Mouse (Mus musculus) lung, embryonic 14.5 days (tissue): ENCODE results near the gene Pdzrn3. TPM values are rescaled to one million over a fixed set of nuclear protein-coding genes. Genes with fewer than 3 reads are reported as not detected.

Source experiments
- ATAC-seq: fragments of 200-750 bp; cut with Nextera tagmentation; 2 replicates; pipeline ENCODE4 v1.8.0; 2017; ENCODE audit warnings: mild to moderate bottlenecking, moderate TSS enrichment, moderate library complexity; ENCODE audit not compliant: insufficient read depth
- DNase-seq: peaks from one replicate; pipeline ENCODE4 v3.0.0-alpha.2; 2015
- H3K27ac ChIP-seq: fragments of 300-500 bp; sonication (generic); 2 replicates; pipeline ENCODE4 v1.5.1; 2014; ENCODE audit warnings: low read depth, mild to moderate bottlenecking, moderate library complexity
- H3K27me3 ChIP-seq: fragments of 300-500 bp; sonication (generic); 2 replicates; pipeline ENCODE4 v1.6.1; 2014; ENCODE audit warnings: low read length, control low read depth; ENCODE audit not compliant: insufficient read depth
- H3K36me3 ChIP-seq: fragments of 300-500 bp; sonication (generic); 2 replicates; pipeline ENCODE4 v1.6.1; 2014; ENCODE audit warnings: control low read depth; ENCODE audit not compliant: insufficient read depth
- H3K4me1 ChIP-seq: fragments of 300-500 bp; sonication (generic); 2 replicates; pipeline ENCODE4 v1.6.1; 2014; ENCODE audit warnings: antibody characterized with exemption, control low read depth; ENCODE audit not compliant: insufficient read depth
- H3K4me2 ChIP-seq: fragments of 300-500 bp; sonication (generic); 2 replicates; pipeline ENCODE4 v1.6.1; 2014; ENCODE audit warnings: mild to moderate bottlenecking
- H3K4me3 ChIP-seq: fragments of 300-500 bp; sonication (generic); 2 replicates; pipeline ENCODE4 v1.5.1; 2014; ENCODE audit warnings: low read depth, low read length
- H3K9ac ChIP-seq: fragments of 300-500 bp; sonication (generic); 2 replicates; pipeline ENCODE4 v1.6.1; 2014
- H3K9me3 ChIP-seq: fragments of 300-500 bp; sonication (generic); 2 replicates; pipeline ENCODE4 v1.6.1; 2016; ENCODE audit warnings: low read depth, low read length, control low read depth
- CTCF ChIP-seq: IDR thresholded peaks from 2 replicates; pipeline ENCODE4 v1.5.1; 2016; ENCODE audit warnings: antibody characterized with exemption, low read depth
- WGBS: fragments of 180-500 bp; shearing (Covaris S2); extraction: QIAGEN DNeasy Blood & Tissue Kit; methylation state at CpG from one replicate; pipeline ENCODE4 v1.1.7; 2014; 5-methylcytosine and 5-hydroxymethylcytosine counted together
- polyA plus RNA-seq: library from polyadenylated mRNA; unstranded; fragments of >200 nt; fragmentation: Nextera tagmentation; extraction: Ambion mirVana; gene quantifications from 2 replicates; pipeline ENCODE4 v1.2.1, GENCODE M21; 2014

The Pdzrn3 gene
- polyA plus RNA-seq, 1 experiment from 2014 or later = 14.2 TPM

DNA sequence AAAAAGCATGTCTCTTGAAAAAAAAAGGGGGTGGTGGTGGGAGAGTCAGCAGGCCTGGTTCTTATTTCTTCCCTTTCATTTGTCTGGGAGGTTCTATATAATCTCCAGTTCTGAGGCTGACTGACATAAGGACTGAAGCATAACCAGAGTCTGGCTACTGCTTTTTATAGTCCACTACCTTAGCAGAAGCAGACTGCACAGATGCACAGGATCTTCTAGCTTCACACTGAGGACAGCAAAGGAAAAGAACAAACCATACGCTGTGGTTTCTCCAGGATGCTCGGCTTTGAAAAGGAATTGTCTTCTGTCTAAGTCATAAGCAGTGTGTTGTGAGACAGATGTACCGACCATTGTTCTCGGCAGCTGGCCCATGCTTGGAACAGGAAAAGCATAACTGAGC, 19.0 kb upstream of the Pdzrn3 start:
- DNase-seq (no peak), ATAC-seq (no peak)
- no peak overlapping the region for H3K27ac ChIP-seq
- WGBS = 72% methylated on average over 4 of the region's 4 CpGs
- H3K4me2 ChIP-seq = no peak overlapping the region
- H3K9me3 ChIP-seq = no peaks in the 10 kb centered on the region
- TF ChIP-seq CTCF = no peak
- no peak overlapping the region for H3K9ac ChIP-seq
- no peak overlapping the region for H3K4me3 ChIP-seq
- no peaks in the 10 kb centered on the region for H3K36me3 ChIP-seq
- no peaks in the 10 kb centered on the region for H3K27me3 ChIP-seq
- H3K4me1 ChIP-seq = 0 out of 2 replicates have a peak, but pooled peaks cover 3% of the 10 kb centered on the region

- H3K9ac ChIP-seq = no peak overlapping the region
- no peak overlapping the region for H3K27ac ChIP-seq
- no peaks in the 10 kb centered on the region for H3K27me3 ChIP-seq
- no peak for ATAC-seq
- H3K4me1 ChIP-seq = no peaks in the 10 kb centered on the region
- H3K4me2 ChIP-seq = no peak overlapping the region
- H3K9me3 ChIP-seq = no peaks in the 10 kb centered on the region
- no peak for TF ChIP-seq CTCF
- no peak overlapping the region for H3K4me3 ChIP-seq
- no peak for DNase-seq
- WGBS = 84% methylated on average over 6 of the region's 6 CpGs
- H3K36me3 ChIP-seq = no peaks in the 10 kb centered on the region
Measured at GRCm38 (mm10) chr6:101395908-101396307, 18.2 kb upstream of the Pdzrn3 start.

GRCm38 (mm10) chr6:101392801-101393117, 15.1 kb upstream of the Pdzrn3 start:
- H3K36me3 ChIP-seq = no peaks in the 10 kb centered on the region
- H3K4me2 ChIP-seq = no peak overlapping the region
- no peak overlapping the region for H3K27ac ChIP-seq
- no peak overlapping the region for H3K9ac ChIP-seq
- H3K27me3 ChIP-seq = no peaks in the 10 kb centered on the region
- no peak for ATAC-seq
- WGBS = 81% methylated on average over 2 of the region's 2 CpGs
- H3K4me3 ChIP-seq = no peak overlapping the region
- H3K9me3 ChIP-seq = no peaks in the 10 kb centered on the region
- DNase-seq = no peak
- no peak for TF ChIP-seq CTCF
- no peaks in the 10 kb centered on the region for H3K4me1 ChIP-seq

DNA sequence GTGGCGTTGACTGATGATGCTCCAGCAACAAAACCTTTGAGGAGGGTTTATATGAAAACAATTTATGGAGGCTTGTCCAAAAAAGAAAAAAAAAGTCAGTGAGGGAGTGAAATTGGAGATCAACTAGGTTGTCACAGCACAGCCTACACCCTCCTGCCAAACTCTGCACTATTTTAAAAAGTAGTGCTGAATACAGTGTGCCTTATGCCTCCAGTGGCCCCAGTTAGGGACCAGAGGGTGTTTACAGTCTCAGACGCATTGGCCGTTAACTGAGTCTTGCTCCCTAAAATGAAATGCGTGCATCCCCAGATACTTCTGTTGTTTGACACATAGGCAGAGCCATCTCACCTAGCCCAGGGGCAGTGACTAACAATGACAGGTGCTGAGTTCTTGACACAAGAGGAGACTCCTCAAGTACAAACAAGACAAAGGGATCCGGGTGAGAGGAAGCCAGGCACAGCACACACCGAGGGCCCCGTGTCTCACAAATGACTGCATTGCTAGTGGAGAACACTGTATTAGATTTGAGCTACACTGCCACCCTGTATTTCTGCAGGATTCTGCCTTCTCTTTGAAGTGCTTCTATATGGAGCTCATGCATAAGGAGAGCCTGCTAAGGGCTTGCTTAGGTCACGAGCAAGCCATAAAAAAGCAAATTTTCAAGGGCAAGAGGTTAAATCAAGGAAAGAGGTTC, 14.6 kb upstream of the Pdzrn3 start:
- Histone ChIP-seq H3K9ac (no peak overlapping the region), H3K4me3 (no peak overlapping the region), H3K4me2 (no peak overlapping the region), H3K9me3 (no peaks in the 10 kb centered on the region), H3K36me3 (no peaks in the 10 kb centered on the region), H3K27me3 (no peaks in the 10 kb centered on the region), H3K27ac (no peak overlapping the region), H3K4me1 (no peaks in the 10 kb centered on the region)
- DNase-seq (no peak), ATAC-seq (no peak)
- 65% methylated on average over 8 of the region's 8 CpGs for WGBS
- no peak for TF ChIP-seq CTCF

DNA sequence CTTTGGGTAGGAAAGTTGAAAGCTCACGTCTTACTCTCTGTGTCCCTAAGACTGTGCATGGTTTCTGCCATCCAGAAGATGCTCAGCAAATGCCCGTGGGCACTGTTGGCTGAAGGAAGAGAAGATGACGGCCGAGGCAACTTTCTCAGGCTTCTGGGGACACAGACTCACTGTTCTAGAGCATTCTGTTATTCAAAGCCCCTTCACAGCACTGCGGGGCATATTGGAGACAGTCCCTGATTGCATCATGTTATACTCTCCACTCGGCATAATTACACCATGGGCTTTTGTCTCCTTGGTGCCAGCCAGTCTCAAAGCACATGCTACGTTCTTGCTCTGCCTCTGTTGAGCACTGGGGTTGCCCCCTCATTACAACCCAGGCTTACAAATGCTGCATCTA, 7.8 kb upstream of the Pdzrn3 start:
- Histone ChIP-seq H3K9me3 (no peaks in the 10 kb centered on the region), H3K4me3 (no peak overlapping the region), H3K36me3 (no peaks in the 10 kb centered on the region), H3K27me3 (no peaks in the 10 kb centered on the region), H3K9ac (no peak overlapping the region), H3K4me2 (no peak overlapping the region), H3K27ac (no peak overlapping the region), H3K4me1 (peaks cover 6% of the 10 kb centered on the region; the same call in 1 of the 2 replicates)
- ATAC-seq (no peak), DNase-seq (no peak)
- no peak for TF ChIP-seq CTCF
- WGBS = 79% methylated on average over 7 of the region's 7 CpGs

DNA sequence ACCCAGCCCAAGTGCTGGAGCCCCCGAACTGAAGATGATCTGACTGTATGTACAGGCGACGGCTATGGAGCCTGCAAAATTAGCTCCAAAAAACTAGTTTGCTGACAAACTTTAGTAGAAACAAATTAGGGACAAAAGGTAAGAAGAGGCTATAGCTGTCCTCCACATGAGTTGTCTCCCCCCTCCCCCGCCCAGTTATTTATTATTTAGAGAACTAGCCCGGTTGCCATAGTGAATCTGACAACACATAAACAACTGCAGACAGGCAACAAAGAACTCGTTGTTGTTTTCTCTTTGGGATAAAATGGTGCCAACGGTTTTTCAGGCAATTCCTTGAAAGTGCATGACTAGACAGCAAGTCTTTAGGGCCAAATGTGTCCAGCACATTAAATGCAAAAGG, 7.3 kb upstream of the Pdzrn3 start:
- no peak for DNase-seq
- no peaks in the 10 kb centered on the region for H3K9me3 ChIP-seq
- no peak overlapping the region for H3K9ac ChIP-seq

GRCm38 (mm10) chr6:101384476-101384875, 6.8 kb upstream of the Pdzrn3 start:
- TF ChIP-seq CTCF = no peak
- H3K4me2 ChIP-seq = no peak overlapping the region
- DNase-seq = no peak
- H3K9me3 ChIP-seq = no peaks in the 10 kb centered on the region
- H3K27ac ChIP-seq = no peak overlapping the region
- peaks cover 6% of the 10 kb centered on the region; the same call in 1 of the 2 replicates for H3K4me1 ChIP-seq
- H3K4me3 ChIP-seq = no peak overlapping the region
- H3K9ac ChIP-seq = no peak overlapping the region
- H3K27me3 ChIP-seq = no peaks in the 10 kb centered on the region
- no peaks in the 10 kb centered on the region for H3K36me3 ChIP-seq
- 76% methylated on average over 6 of the region's 6 CpGs for WGBS
- ATAC-seq = no peak

More for the DNA sequence above, 7.3 kb upstream of the Pdzrn3 start:
- Histone ChIP-seq H3K36me3 (no peaks in the 10 kb centered on the region), H3K27ac (no peak overlapping the region), H3K4me3 (no peak overlapping the region), H3K4me1 (peaks cover 6% of the 10 kb centered on the region; the same call in 1 of the 2 replicates), H3K4me2 (no peak overlapping the region), H3K27me3 (no peaks in the 10 kb centered on the region)
- no peak for ATAC-seq
- 75% methylated on average over 7 of the region's 7 CpGs for WGBS
- TF ChIP-seq CTCF = no peak

GRCm38 (mm10) chr6:101382891-101383290, 5.2 kb upstream of the Pdzrn3 start:
- TF ChIP-seq CTCF = no peak
- 49% methylated on average over 4 of the region's 4 CpGs for WGBS
- no peak for DNase-seq

More at GRCm38 (mm10) chr6:101382891-101383290, 5.2 kb upstream of the Pdzrn3 start:
- no peak for ATAC-seq
- no peak overlapping the region for H3K9ac ChIP-seq
- peaks cover 6% of the 10 kb centered on the region; the same call in 1 of the 2 replicates for H3K4me1 ChIP-seq
- H3K27me3 ChIP-seq = no peaks in the 10 kb centered on the region
- no peaks in the 10 kb centered on the region for H3K36me3 ChIP-seq
- no peaks in the 10 kb centered on the region for H3K9me3 ChIP-seq
- no peak overlapping the region for H3K4me3 ChIP-seq
- H3K27ac ChIP-seq = no peak overlapping the region
- no peak overlapping the region for H3K4me2 ChIP-seq
